In genomic region chr1:163861538-163861937, GRCm38 (mm10) we compare ENCODE assay signal across 23 mouse cellular contexts.
DNase-seq lines count a peak whose midpoint lies in the region; ATAC-seq and TF ChIP-seq lines count a peak whose summit lies in the region.
"Had no signal": no experiment of that assay in that cellular context is flagged by ENCODE, and none has a peak within 500 bp of the region (broad histone marks: within the 10 kb centered on the region; RNA-seq: fewer than 3 reads in every experiment).

No protein-coding gene starts in this region.

- TF ChIP-seq EP300 in MEL (IDR thresholded peaks at IDR 0.05; ENCODE audit: low read depth in 1 of 2, low read length in 2 of 2) = peak; percentile 75 to 79

- TF ChIP-seq POLR2A in MEL (IDR thresholded peaks at IDR 0.05; ENCODE audit: control insufficient read depth in 1 of 2, insufficient read depth in 1 of 2, low read depth in 1 of 2, low read length in 2 of 2, poor library complexity in 1 of 2) = no peak

- H3K4me2 ChIP-seq in liver, embryonic 13.5 days = no peak overlapping the region
- H3K4me2 ChIP-seq in liver, embryonic 12.5 days = no peak overlapping the region

- no peaks in the 10 kb centered on the region for H3K36me3 ChIP-seq in liver, embryonic 13.5 days
- peaks cover 4% of the 10 kb centered on the region; the same call in 1 of the 2 replicates for H3K36me3 ChIP-seq in liver, embryonic 12.5 days
- peaks cover 0 to 6% of the 10 kb centered on the region in 2 experiments; a peak in 2 of 4 replicates for H3K36me3 ChIP-seq in MEL (ENCODE audit: control insufficient read depth in 1 of 2, insufficient read depth in 2 of 2, low read length in 2 of 2)

- H3K4me1 ChIP-seq in liver, embryonic 13.5 days (replicated peaks) = no peaks in the 10 kb centered on the region
- no peaks in the 10 kb centered on the region for H3K4me1 ChIP-seq in liver, embryonic 12.5 days
- peaks cover 3 to 5% of the 10 kb centered on the region in 2 experiments for H3K4me1 ChIP-seq in MEL (ENCODE audit: control insufficient read depth in 1 of 2, insufficient read depth in 2 of 2, low read length in 2 of 2)

- ATAC-seq in liver, embryonic 13.5 days (ENCODE audit: low read depth) = peak; percentile 26; the same call in 1 of the 2 replicates
- no peak for ATAC-seq in liver, embryonic 12.5 days
- ATAC-seq: activated CD4-positive, CD25-positive, alpha-beta regulatory T cell, adult 4 months; CD4-positive, CD25-positive, alpha-beta regulatory T cell, adult 4 months; Patski had no signal

- no peak for DNase-seq in liver, embryonic 13.5 days
- DNase-seq in MEL (ENCODE audit: low read depth, low spot score) = peak; percentile 41
- DNase-seq in MEL-GATA-1-ER (ENCODE audit: extremely low read depth, low read depth) = peak; percentile 3
- no peak for DNase-seq in retina, embryonic 14.5 days (ENCODE audit: low spot score)
- DNase-seq in layer of hippocampus, adult 11-12 months (ENCODE audit: low spot score) = no peak
- DNase-seq: adrenal gland, adult 2 months; adrenal gland, adult 8-10 months; adrenal gland, postnatal 10 days; adrenal gland, postnatal 14 days; adrenal gland, postnatal 25 days; adrenal gland, postnatal 36 days; B cell, adult 2 months; cerebellum, adult 11 months; cerebellum, adult 11-12 months; cerebellum, adult 18-20 months; cerebellum, adult 2 months; cerebellum, adult 8-10 months had no signal

- no peaks in the 10 kb centered on the region for H3K9me3 ChIP-seq in liver, embryonic 13.5 days (replicated peaks)
- H3K9me3 ChIP-seq in liver, embryonic 12.5 days (replicated peaks) = no peaks in the 10 kb centered on the region
- H3K9me3 ChIP-seq in MEL (replicated peaks; ENCODE audit: insufficient read depth, low read length) = no peaks in the 10 kb centered on the region
- H3K9me3 ChIP-seq: G1E had no signal

- TF ChIP-seq RAD21 in MEL (IDR thresholded peaks at IDR 0.05; ENCODE audit: low read depth, low read length) = no peak

- no peaks in the 10 kb centered on the region for H3K27me3 ChIP-seq in liver, embryonic 13.5 days
- H3K27me3 ChIP-seq in liver, embryonic 12.5 days (replicated peaks) = no peaks in the 10 kb centered on the region
- no peaks in the 10 kb centered on the region for H3K27me3 ChIP-seq in MEL (ENCODE audit: control insufficient read depth in 1 of 2, insufficient read depth in 2 of 2, low read length in 2 of 2)
- H3K27me3 ChIP-seq: CH12.LX, Patski had no signal

- no peaks in the 10 kb centered on the region for H3K79me2 ChIP-seq in MEL (ENCODE audit: control insufficient read depth, insufficient read depth, low read length, poor library complexity)

- H3K9ac ChIP-seq in liver, embryonic 13.5 days = no peak overlapping the region
- no peak overlapping the region for H3K9ac ChIP-seq in liver, embryonic 12.5 days
- no peak overlapping the region for H3K9ac ChIP-seq in MEL (ENCODE audit: control insufficient read depth, low read depth, low read length, poor library complexity, severe bottlenecking)

- H3K27ac ChIP-seq in liver, embryonic 13.5 days = no peak overlapping the region
- no peak overlapping the region for H3K27ac ChIP-seq in liver, embryonic 12.5 days
- no peak overlapping the region for H3K27ac ChIP-seq in MEL (ENCODE audit: control insufficient read depth, low read depth, low read length)

- H3K4me3 ChIP-seq in liver, embryonic 13.5 days (replicated peaks) = no peak overlapping the region
- no peak overlapping the region for H3K4me3 ChIP-seq in liver, embryonic 12.5 days
- no peak overlapping the region for H3K4me3 ChIP-seq in MEL (ENCODE audit: control insufficient read depth in 1 of 2, insufficient read depth in 1 of 2, low read depth in 2 of 2, low read length in 2 of 2)

- no peak for TF ChIP-seq CTCF in MEL (IDR thresholded peaks at IDR 0.05 in 2 of 3, conservative IDR thresholded peaks at IDR 0.05 in 1 of 3; ENCODE audit: control insufficient read depth in 1 of 3, insufficient read depth in 1 of 3, low read depth in 2 of 3, low read length in 3 of 3, poor library complexity in 1 of 3, severe bottlenecking in 1 of 3)

TF ChIP-seq in MEL, 35 proteins besides CTCF, POLR2A, EP300 and RAD21:
- TF ChIP-seq TCF12 (IDR thresholded peaks at IDR 0.05; ENCODE audit: low read depth, low read length) (peak; percentile 80), NELFE (IDR thresholded peaks at IDR 0.05; ENCODE audit: low read depth, low read length) (no peak), USF2 (IDR thresholded peaks at IDR 0.05; ENCODE audit: borderline replicate concordance in 1 of 2, insufficient read depth in 1 of 2, low read depth in 1 of 2, low read length in 2 of 2) (no peak), ZC3H11A (IDR thresholded peaks at IDR 0.05; ENCODE audit: low read depth, low read length) (no peak), ETS1 (IDR thresholded peaks at IDR 0.05; ENCODE audit: low read depth, low read length) (peak; percentile 29; the same call in 1 of the 2 replicates), JUND (IDR thresholded peaks at IDR 0.05; ENCODE audit: low read depth, low read length) (no peak), RCOR1 (IDR thresholded peaks at IDR 0.05; ENCODE audit: low read depth, low read length) (peak; percentile 80), MAZ (IDR thresholded peaks at IDR 0.05; ENCODE audit: low read depth, low read length) (peak; percentile 75; the same call in 1 of the 2 replicates), SIN3A (IDR thresholded peaks at IDR 0.05; ENCODE audit: low read length) (peak; percentile 41; the same call in 1 of the 2 replicates), GATA1 (IDR thresholded peaks at IDR 0.05; ENCODE audit: low read depth, low read length) (peak; percentile 84)

Comparison
In these comparisons a context has a peak if more than half of its experiments do, and no peak if none do; other contexts are left out.
1. DNase-seq: peak in MEL (single experiment) and MEL-GATA-1-ER (single experiment); none in liver, embryonic 13.5 days (single experiment), retina, embryonic 14.5 days (single experiment) and layer of hippocampus, adult 11-12 months (single experiment).